ENCODE assay signal across 8 mouse cellular contexts in genomic region chr19:58469421-58469820, GRCm38 (mm10). TPM values are rescaled to one million over a fixed set of nuclear protein-coding genes. Genes with fewer than 3 reads are reported as not detected.
DNase-seq lines count a peak whose midpoint lies in the region; ATAC-seq lines count a peak whose summit lies in the region.
"Had no signal": no experiment of that assay in that cellular context is flagged by ENCODE, and none has a peak within 500 bp of the region (broad histone marks: within the 10 kb centered on the region; RNA-seq: fewer than 3 reads in every experiment).

No protein-coding gene starts in this region.

- intact Hi-C loops in left cerebral cortex, postnatal 10 days (cut with DNase I), result loop anchor here (5.0 to 10.0 kb wide), 3 partner anchors 397 to 815 kb away; no protein-coding TSS in a partner anchor

- no peak overlapping the region for H3K4me3 ChIP-seq in hindbrain, embryonic 15.5 days
- no peak overlapping the region for H3K4me3 ChIP-seq in midbrain, embryonic 16.5 days (ENCODE audit: low read depth, low read length)

- no peaks in the 10 kb centered on the region; the same call in none of the 2 replicates for H3K4me1 ChIP-seq in hindbrain, embryonic 15.5 days (replicated peaks)
- peaks cover 3% of the 10 kb centered on the region; the same call in 1 of the 2 replicates for H3K4me1 ChIP-seq in midbrain, embryonic 16.5 days (ENCODE audit: control insufficient read depth, insufficient read depth, low read length)

- H3K36me3 ChIP-seq in hindbrain, embryonic 15.5 days, result no peaks in the 10 kb centered on the region
- no peaks in the 10 kb centered on the region for H3K36me3 ChIP-seq in midbrain, embryonic 16.5 days (ENCODE audit: control insufficient read depth, insufficient read depth, low read length)

- H3K27me3 ChIP-seq in hindbrain, embryonic 15.5 days, result no peaks in the 10 kb centered on the region
- H3K27me3 ChIP-seq in midbrain, embryonic 16.5 days (ENCODE audit: control insufficient read depth, insufficient read depth, low read depth, low read length), result no peaks in the 10 kb centered on the region

- ATAC-seq in hindbrain, embryonic 15.5 days (ENCODE audit: low FRiP score, low read depth), result peak; percentile 61; the same call in 1 of the 2 replicates
- peak; percentile 75; the same call in 1 of the 2 replicates for ATAC-seq in midbrain, embryonic 16.5 days

- H3K4me2 ChIP-seq in hindbrain, embryonic 15.5 days, result peak overlapping the region; percentile 40
- H3K4me2 ChIP-seq in midbrain, embryonic 16.5 days (ENCODE audit: low read length), result no peak overlapping the region

- H3K9me3 ChIP-seq in hindbrain, embryonic 15.5 days, result no peaks in the 10 kb centered on the region
- H3K9me3 ChIP-seq in midbrain, embryonic 16.5 days (replicated peaks; ENCODE audit: control insufficient read depth, low read length, poor library complexity, severe bottlenecking), result no peaks in the 10 kb centered on the region

- peak; percentile 96 for DNase-seq in NIH3T3 (ENCODE audit: low read depth)
- peak; percentile 65 for DNase-seq in cerebellum, adult 11 months
- peak; percentile 90 for DNase-seq in forelimb bud, embryonic 11.5 days (ENCODE audit: low read depth, low spot score)
- peak; percentile 85 for DNase-seq in left cerebral cortex, postnatal 10 days (ENCODE audit: extremely low spot score in 1 of 2, low spot score in 2 of 2)
- peak; percentile 57 to 86 for DNase-seq in spleen, postnatal 10 days (ENCODE audit: low spot score in 2 of 2)

- no peak overlapping the region for H3K27ac ChIP-seq in hindbrain, embryonic 15.5 days (replicated peaks)
- no peak overlapping the region for H3K27ac ChIP-seq in midbrain, embryonic 16.5 days (ENCODE audit: low read length)

- no peak overlapping the region for H3K9ac ChIP-seq in hindbrain, embryonic 15.5 days
- no peak overlapping the region for H3K9ac ChIP-seq in midbrain, embryonic 16.5 days (ENCODE audit: low read depth, low read length)

- WGBS in hindbrain, embryonic 15.5 days, result 11% methylated on average over 12 of the region's 12 CpGs
- 13% methylated on average over 12 of the region's 12 CpGs for WGBS in midbrain, embryonic 16.5 days

RNA-seq across cellular contexts. Expression of gene Gfra1, which starts 13.7 kb away (rescaled TPM):
- 39.8 and 39.9 TPM in 2 replicates for polyA plus RNA-seq in hindbrain, embryonic 15.5 days (2015; fragmentation: Nextera tagmentation; extraction: Ambion mirVana)
- total RNA-seq in left cerebral cortex, postnatal 10 days (2021), result 10 to 100 TPM; 19.8 to 24.0 TPM
- 36.2 and 45.0 TPM in 2 replicates for polyA plus RNA-seq in midbrain, embryonic 16.5 days (2015; fragmentation: Nextera tagmentation; extraction: Ambion mirVana)

RNA-seq across cellular contexts. Expression of gene Ccdc172, which starts 42.4 kb away (rescaled TPM):
- polyA plus RNA-seq in hindbrain, embryonic 15.5 days (2015; fragmentation: Nextera tagmentation; extraction: Ambion mirVana), result not detected in 2 replicates
- total RNA-seq in left cerebral cortex, postnatal 10 days (2021), result not detected
- not detected in 2 replicates for polyA plus RNA-seq in midbrain, embryonic 16.5 days (2015; fragmentation: Nextera tagmentation; extraction: Ambion mirVana)
- polyA plus RNA-seq: liver, embryonic 16.5 days had no signal
